Mouse (Mus musculus) hindlimb bud, embryonic 11.5 days (tissue): Measurements from ENCODE around the gene Exoc3.

Source experiments
- DNase-seq: peaks from one replicate; pipeline ENCODE4 v3.0.0-alpha.2; 2012; ENCODE audit warnings: low read depth, low spot score; ENCODE audit errors: extremely low spot score

The Exoc3 gene

DNA sequence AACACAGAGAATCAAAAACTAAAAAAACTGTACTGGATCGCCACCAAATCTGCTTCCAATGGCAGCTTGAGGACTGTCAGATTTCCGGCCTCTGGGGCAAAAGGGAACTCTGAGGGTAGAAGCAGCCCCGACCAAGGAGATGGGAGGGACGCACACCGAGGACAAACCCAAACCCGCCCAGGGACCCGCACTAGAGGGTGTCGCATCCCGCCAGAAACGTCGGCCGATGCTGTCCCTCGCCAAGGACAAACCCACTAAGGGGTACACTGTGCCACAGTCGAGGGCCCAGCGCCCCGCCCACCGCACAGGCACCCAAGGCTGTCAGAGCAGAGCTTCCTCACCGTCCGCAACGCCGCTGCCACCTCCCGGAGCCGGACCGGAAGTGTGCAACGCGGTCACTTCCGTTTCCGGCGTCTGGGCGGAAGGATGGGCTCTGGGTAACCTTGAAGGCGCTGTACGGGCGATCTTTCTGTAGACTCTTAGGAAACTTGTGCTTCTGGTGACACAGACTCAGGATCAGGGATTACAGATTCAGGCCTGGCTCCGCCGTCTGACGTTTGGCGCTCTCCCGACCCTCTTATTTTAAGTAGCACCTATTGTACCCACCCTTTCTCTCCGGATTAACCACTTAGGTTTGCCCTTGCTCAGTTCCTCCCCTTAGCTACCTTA, at the start of gene Exoc3:
Gene Exoc3 (minus strand): TSS at position 416 of the 669 bp plus-strand sequence.
- peak; percentile 49 for DNase-seq

DNA sequence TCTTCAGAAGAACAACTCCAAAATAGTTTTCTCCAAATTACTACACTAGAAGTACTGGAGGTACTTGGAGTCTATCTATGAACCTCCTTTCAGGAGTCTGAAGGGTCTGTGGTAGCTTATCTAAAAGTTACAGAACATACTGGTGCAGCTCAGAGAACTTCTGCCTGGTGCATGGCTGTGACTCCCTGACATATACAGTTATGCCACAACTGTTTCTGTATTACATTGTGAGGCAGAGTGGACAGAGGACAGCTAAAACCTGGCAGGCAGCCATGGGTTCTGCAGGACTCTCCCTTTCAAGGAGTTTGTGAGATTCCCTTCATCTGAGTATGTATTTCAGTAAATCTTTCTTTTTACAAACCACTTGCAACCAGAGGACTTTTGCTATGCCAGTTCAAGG, 38.0 kb upstream of the Exoc3 start:
- DNase-seq: no peak

DNA sequence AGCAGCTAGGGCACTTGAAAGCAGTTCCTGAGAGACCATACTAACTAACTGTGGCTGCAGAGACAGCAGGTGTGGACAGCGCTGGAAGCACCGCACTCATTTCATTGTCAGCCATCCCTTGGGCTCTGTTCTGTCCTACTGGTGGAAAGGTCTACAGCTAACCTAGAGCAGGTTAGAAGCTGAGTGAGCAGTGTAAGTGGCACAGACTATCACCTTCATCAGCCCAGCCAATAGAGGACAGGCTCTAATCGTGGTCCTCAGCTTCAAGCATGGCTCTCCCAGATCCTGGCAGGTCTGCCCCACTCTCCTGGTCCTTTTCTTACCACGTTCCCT, 37.3 kb upstream of the Exoc3 start:
- DNase-seq: no peak

DNA sequence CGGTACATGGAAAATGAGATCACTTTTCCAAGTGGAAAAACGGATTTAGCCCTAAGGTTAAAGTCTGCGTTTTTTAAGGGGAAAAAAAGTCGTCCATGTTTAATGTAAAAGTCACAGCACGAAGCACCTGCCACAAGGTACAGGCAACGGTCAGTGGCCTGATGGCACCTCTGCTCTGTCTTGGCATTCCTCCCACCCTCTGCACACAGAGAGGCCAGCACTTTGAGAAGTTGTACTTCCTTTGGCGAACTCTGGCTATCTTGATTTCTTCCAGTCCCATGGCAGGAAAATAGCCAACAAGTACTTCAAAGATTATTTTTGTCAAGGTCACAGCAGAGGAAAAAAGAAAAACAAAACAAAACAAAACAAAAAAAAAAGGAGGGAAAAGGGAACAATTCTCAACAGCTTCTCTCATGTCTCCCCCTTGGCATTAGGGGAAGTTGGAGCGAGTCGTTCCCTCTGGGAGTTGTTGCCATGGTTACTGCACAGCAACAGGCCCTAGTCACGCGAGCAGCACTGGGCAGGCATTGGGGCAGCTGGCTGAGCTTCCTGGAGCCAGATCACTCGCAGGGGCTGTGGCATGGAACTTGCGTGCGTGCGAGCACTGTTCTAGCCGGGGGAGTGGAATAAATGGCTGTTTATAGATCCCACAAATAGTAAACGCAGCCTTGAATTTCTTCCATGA, 36.8 kb upstream of the Exoc3 start:
- DNase-seq: peak; percentile 39

DNA sequence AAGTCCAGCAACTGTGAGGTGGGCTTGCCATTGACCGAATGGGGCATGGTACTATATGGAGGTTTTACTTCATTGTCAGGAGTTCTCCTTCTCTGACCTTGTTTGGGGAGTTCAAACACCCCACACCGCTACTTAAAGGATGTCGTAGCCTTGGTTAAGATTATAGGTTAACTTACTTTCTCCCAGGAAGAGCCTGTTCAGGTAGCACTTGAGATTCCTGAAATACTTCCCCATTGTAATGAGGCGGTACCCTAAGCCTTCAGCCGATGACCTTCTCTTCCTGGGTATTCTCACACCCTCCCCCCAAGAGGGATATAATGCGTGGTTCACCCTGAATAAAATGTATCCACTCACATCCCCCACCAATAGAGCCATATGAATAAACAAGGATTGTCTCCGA, 29.0 kb upstream of the Exoc3 start:
- no peak for DNase-seq

DNA sequence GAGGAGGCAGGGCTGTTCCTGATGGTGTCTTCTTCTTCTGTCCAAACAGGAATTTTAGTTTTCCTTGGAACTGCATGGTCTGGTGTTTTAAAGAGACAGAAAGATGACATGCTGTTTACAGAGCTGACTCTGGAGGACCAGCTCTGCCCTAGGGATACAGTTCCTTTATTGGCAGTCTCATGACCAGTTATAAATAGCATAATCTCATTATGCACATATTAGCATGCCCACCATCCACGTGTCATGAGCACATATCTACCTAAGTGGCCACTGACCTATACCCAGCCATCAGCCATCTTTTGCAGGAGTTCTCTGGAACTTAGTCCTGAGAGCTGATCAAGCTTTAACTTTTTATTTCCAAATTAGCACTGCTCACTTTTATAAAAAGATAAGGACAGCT, 12.1 kb upstream of the Exoc3 start:
- no peak for DNase-seq

DNA sequence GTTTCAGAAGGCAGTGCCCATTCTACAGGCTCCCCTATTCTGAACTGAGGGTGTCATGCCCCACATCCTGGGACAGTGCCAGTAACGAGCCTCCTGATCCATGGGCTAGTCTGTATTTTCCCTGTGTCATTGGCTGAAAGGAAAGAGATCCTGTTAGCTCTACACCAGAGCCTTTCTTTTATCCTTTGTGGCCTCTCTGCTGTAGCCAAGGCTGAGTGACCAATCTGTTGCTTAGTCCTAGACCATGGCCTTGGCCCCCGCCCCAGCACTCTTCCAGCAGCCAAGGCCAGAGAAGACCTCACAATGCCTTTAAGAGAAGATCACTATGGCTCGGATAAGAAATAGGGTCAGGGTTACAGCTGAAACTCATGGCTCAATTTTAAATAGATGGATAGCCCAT, 9.9 kb upstream of the Exoc3 start:
- DNase-seq: no peak

DNA sequence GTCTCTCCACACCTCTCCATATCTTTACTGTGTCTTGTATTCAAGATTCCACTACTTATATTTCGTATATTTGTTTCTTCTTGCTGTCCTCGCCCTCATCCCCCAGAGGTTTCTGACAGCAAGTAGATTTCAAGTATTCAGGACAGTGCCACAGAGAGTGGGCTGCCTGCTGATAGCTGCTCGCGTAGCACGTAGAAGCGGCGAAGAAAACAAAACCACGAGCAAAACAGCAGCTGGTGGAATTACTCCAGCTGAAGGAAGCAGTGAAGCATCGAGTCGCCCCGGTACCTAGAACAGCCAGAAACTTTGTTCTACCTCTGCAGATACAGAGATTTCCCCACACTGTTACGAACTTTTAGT, 434 bp upstream of the Exoc3 start:
- DNase-seq: no peak

DNA sequence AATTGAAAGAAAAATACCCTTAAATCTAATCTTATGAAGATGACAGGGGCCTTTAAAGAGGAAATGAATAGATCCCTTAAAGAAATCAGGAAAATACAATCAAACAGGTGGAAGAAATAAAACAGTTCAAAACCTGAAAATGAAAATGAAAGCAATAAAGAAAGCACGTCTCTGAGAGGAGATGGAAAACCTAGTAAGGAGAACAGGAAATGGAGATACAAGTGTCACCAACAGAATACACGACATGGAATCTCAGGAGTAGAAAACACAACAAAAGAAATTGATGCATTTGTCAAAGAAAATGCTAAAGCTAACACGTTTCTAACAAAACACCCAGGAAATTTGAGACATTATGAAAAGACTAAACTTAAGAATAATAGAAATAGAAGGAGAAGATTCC, 12.1 kb downstream of the Exoc3 start:
- no peak for DNase-seq

DNA sequence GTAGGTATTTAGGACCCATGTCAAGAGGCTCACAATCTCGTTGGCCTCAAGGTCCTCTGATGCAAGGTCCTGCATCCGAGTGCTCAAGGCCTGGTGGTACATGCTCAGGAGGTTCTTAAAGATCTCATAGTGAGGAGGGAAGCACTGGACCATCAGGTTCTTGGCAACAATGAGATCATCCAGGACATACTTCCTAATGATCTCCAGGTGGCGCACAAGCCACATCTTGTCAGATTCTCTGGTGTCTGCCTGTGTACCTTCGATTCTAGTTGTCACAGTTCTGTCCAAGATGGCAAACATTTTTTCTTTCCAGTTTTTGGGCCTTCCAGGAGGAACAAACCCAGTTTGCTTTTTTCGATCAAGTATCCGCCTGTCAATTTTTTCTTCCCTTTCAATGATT, 15.9 kb downstream of the Exoc3 start:
- no peak for DNase-seq

DNA sequence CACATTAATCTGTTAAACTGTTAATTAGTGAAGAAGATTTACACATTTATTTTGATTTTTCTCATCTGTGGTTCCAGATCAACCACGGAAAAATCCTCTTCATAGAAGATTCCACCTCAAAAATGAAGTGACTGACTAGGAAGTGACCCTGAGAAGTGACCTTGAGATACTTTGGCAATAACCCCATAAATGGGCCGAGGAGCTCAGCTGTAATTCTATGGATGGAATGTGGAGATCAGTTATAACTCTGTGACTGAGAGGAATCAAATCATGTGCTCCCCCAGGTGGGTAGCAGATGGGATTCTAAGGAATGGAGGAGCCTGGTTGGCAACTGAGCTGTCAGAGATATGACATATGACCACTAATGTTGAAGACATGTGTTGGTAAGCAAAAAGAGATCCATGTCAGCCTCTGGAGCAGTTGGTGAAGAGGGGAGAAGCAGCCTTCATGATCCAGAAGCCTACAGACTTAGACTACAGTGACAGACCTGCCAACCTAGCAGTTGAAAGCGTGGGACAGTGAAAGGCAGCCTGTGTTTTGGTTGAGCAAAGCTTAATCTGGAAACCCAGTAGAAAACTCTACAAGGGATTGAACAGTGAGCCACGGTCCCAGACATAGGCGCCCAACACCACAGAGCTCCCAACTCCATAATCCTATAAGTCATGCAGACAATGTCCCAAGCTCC, 25.4 kb downstream of the Exoc3 start:
- DNase-seq: no peak

DNA sequence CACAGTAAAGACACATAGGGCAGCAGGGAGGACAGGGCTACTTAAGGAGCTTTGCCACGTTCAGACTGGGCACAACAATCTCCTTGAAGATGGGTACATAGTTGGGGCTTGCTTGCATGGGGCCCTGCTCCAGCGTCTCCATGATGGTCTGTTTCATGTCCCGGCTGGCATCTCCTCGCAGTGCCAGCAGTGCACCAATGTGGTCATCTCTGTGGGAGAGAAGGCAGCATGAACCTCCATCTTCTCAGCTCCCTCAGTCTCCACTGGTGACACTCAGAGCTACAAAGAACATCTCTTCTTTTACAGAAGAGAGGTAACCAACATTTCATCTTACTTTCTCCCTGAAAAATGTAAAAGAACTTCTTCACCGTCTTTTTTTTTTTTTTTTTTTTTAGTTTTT, 36.5 kb downstream of the Exoc3 start:
- DNase-seq: no peak

DNA sequence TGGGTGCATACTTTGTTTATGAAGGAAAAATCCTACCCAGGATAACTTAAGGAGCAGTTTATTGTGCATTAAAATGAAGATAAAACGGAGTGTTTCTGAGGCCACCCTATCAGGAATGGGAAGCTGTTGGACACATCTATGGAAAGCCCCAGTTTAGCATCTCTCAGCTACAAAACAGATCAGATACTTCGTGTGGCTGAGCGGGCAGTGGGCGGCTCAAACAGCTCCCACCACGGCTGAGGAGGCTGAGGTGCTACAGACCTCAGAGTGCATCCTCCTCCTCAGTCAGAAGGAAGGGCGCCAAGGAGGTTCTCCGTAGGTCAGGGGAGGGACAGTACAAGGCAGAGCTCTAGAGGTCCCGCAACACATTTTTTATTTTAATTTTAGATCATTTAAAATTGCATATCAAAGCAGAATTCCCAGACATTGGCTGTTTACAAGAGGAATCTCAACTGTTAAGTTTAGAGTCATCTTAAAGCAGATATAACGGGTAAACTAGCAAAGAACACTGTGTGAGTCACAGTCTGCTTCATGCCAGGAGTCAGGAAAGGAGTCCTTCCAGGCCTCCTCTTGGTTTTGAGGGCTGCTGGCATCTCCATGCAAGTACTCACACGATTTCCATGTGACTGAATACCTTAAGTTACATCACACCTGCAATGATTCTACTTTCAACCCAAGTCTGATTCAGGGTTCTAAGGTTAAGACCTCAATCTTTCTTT, 38.9 kb downstream of the Exoc3 start:
- DNase-seq: no peak

DNA sequence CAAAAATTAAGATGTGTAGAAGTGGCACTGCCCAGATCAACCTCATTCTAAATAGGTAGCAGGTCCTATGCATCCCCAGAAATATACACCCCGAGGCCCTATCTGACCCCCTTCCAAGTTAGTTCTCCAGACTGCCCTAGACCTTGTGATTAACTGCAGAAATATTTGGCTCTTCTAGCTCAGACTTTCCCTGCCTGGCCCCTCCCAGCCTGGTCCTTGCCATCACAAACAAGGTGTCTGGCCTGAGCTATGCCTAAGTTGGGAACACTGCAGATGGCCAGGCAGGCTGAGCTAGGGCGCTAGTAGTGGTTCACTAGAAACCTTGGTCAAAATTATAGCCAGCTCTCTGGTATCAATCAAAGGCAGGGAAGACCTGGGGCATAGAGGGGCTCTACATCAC, 41.0 kb downstream of the Exoc3 start:
- DNase-seq: no peak

DNA sequence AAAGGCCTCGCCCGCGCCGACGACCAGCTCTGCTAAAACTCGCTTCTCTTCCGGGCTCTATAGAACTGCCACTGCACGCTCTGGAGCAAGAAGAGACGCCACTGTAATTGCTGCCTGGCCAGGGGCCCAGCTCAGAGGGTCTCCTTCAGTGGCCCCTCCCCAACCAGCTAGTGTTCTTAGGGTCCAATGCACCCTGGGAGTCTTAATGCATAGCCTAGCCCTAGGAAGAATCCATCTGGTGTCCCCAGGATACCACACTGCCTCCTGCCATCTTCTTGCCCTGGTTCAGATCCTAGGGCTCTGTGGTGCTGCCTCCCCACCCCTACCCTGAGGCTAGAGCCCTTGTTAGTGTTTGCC, 41.5 kb downstream of the Exoc3 start:
- no peak for DNase-seq

DNA sequence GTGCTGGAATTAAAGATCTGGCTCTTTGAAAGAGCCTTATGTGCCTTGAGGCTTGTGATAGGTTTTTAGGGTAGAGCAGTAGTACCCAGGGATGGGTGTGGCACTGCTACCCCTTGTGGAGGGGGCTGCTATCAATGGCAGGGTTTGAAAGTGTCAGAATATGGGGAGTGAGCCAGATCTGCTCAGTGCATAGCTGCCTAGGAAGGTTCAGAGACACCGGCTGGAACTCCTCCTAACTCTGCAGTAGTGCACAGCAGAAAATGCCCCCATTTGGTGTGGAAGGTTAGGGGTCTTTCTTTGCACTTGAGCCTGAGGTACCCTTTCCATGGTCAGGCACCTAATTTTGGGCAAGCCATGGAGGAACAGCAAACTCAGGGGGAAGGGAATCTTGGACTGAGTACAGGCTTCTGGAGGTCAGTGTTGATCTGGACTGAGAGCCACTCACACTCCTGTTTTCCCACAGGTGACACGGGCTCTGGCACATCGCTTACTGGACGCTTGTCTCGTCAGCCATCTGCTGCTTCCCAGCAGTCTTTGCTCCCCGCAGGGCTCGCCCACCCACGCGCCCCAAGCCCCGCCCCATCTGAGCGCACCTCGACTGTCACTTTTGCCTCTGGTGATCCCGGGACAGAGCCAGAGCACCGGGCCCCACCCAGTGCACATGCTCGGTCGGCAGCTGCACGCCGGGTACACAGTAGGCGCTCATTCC, 42.0 kb downstream of the Exoc3 start:
- no peak for DNase-seq

DNA sequence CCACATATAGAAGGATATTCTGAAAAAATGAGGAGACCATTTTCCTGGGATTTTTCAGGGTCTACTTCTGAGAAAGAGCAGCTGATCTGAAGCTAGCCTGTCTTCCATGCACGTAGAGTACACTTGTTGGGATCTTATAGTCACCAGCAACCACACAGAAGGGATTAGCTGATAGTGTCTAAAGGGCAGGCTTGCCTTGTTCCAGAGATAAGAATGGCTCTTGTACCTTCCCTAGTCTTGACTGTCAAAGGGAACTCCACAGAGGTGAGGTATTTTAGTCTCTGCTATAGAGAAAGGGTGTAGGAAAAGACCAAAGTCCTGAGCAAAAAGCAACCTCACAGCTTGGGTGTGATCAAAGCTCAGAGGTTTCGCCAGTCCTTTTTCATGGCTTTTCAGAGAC, 61.2 kb downstream of the Exoc3 start:
- DNase-seq: no peak

DNA sequence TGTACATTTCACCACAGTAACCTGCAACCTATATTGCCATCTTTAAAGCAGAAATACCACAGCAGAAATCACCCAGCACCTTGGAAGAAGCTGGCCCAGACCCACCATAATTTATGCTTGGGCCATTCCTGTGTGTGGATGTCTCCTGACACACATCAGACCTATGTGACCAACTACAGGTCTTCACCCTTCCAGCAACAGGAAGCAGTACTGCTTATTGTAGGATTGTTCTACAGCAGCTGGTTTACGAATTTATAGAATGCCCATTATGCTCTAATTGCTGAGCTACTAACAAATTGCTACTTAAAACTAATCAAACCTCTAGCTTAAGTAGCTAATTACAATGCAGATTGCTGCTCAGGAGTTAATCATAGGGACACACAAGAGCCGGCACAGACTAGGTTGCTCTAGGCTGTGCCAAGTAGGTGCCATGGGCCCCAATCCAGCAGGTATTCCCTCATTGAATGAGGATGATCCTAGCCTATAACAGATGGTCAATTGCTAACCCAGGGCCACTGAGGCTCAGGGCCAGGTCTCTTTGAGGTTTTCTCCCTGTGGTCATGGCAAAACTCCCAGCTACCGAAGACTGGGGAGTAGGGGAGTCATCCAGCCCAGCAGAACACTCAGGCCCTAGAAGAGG, 62.4 kb downstream of the Exoc3 start:
- DNase-seq: no peak

DNA sequence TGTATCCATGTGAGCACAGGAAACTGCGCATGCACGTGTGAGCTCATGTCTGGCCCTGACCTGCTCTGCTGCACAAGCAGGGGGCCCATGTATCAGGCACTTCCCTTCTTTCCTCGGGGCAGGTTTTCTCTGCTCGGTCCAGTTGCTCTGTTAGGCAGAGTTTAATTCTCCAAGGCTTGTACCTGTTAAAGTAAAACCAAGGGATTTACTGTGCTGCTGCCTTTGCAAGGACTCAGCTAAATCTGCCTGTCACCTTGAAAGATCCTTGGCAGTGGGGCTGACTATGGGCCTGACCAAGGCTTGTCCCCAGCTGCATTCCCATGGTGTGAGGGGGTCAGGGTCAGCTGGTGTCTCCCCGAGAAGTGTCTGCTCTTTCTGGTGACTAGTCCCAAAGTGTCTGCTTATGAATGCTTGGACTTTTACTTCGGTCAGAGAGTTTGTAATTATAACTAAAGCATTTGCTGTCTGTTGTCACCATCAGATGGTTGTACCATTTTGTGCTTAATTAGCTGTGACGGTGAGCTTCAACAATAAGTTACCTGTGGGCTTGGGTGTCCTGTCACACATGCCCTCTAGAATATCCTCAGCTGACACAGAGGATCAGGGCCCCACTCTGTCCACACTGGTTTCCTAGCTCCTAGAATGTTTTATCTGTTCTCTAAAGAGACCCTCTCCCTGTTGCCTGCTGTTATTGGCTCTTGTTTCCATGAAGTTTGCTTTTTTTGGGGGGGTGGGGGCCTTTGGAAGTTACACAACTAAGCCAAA, 64.2 kb downstream of the Exoc3 start:
- DNase-seq: no peak

DNA sequence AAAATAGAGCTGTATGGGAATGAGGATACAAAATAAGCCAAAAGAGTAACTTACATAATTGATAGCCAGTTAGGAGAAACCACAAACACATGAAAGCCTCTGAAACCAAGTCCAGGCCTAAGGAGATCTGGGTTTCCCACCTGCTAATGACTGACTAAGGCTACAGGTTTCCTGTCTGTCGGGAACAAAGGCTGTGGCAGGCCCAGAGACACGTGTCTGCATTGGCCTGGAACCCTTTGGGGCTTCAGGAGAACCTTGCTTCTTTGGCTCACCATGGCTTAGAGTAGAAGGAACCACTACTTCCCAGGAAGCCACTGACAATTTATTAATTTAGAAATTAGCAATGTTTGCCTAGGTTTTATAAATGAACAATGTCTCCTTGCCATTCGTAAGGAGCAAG, 65.2 kb downstream of the Exoc3 start:
- DNase-seq: no peak
